Mouse (Mus musculus) heart, postnatal 0 days (tissue): ENCODE measurements at regions not wholly inside any gene's neighbourhood (a gene's known extent, or its start where the extent isn't known, plus 50 kb on each side); places are given as distances from the start of the nearest gene placed in this dataset.

ENCODE experiments used
- ATAC-seq: fragments of 200-750 bp; cut with Nextera tagmentation; 2 replicates; pipeline ENCODE4 v1.8.0; 2017; ENCODE audit warnings: low read depth, moderate number of reproducible peaks, moderate library complexity; ENCODE audit not compliant: insufficient read depth
- DNase-seq: peaks from one replicate; pipeline ENCODE4 v3.0.0-alpha.2; 2016; ENCODE audit warnings: low spot score
- H3K27ac ChIP-seq: fragments of 300-500 bp; sonication (generic); 2 replicates; pipeline ENCODE4 v1.5.1; 2014; ENCODE audit warnings: low read depth, mild to moderate bottlenecking
- H3K27me3 ChIP-seq: fragments of 300-500 bp; sonication (generic); 2 replicates; pipeline ENCODE4 v1.6.1; 2014; ENCODE audit warnings: low read length, mixed read lengths; ENCODE audit not compliant: control insufficient read depth, insufficient read depth
- H3K36me3 ChIP-seq: fragments of 300-500 bp; sonication (generic); replicated peaks from 2 replicates; pipeline ENCODE4 v1.6.1; 2014; ENCODE audit warnings: low read length, mixed read lengths; ENCODE audit not compliant: control insufficient read depth, insufficient read depth
- H3K4me1 ChIP-seq: fragments of 300-500 bp; sonication (generic); 2 replicates; pipeline ENCODE4 v1.6.1; 2014; ENCODE audit warnings: antibody characterized with exemption; ENCODE audit not compliant: control insufficient read depth, insufficient read depth
- H3K4me2 ChIP-seq: fragments of 300-500 bp; sonication (generic); 2 replicates; pipeline ENCODE4 v1.6.1; 2014; ENCODE audit warnings: low read depth, mild to moderate bottlenecking, low read length, moderate library complexity
- H3K4me3 ChIP-seq: fragments of 300-500 bp; sonication (generic); 2 replicates; pipeline ENCODE4 v1.5.1; 2014; ENCODE audit warnings: low read depth, low read length
- H3K9ac ChIP-seq: fragments of 300-500 bp; sonication (generic); replicated peaks from 2 replicates; pipeline ENCODE4 v1.6.1; 2014; ENCODE audit warnings: low read depth, low read length, mixed read lengths
- H3K9me3 ChIP-seq: fragments of 300-500 bp; sonication (generic); replicated peaks from 2 replicates; pipeline ENCODE4 v1.6.1; 2016; ENCODE audit warnings: low read length; ENCODE audit not compliant: control insufficient read depth
- CTCF ChIP-seq: IDR thresholded peaks from 2 replicates; pipeline ENCODE4 v1.5.1; 2016; ENCODE audit warnings: antibody characterized with exemption, control low read depth, low read depth
- EP300 ChIP-seq: IDR thresholded peaks from 2 replicates; pipeline ENCODE4 v1.6.1; 2016; ENCODE audit warnings: antibody characterized with exemption, low read depth
- WGBS: fragments of 180-500 bp; shearing (Covaris S2); extraction: QIAGEN DNeasy Blood & Tissue Kit; methylation state at CpG from one replicate; pipeline ENCODE4 v1.1.7; 2014; 5-methylcytosine and 5-hydroxymethylcytosine counted together

- TF ChIP-seq CTCF (no peak), EP300 (no peak)
- no peak overlapping the region for H3K9ac ChIP-seq
- H3K27me3 ChIP-seq: no peaks in the 10 kb centered on the region
- no peak for DNase-seq
- 74% methylated on average over 6 of the region's 6 CpGs for WGBS
- H3K4me1 ChIP-seq: no peaks in the 10 kb centered on the region
- no peak overlapping the region for H3K4me3 ChIP-seq
- no peak for ATAC-seq
- H3K36me3 ChIP-seq: no peaks in the 10 kb centered on the region
- H3K4me2 ChIP-seq: no peak overlapping the region
- no peak overlapping the region for H3K27ac ChIP-seq
- H3K9me3 ChIP-seq: no peaks in the 10 kb centered on the region
Observed at GRCm38 (mm10) chr6:140187106-140187505, 145.8 kb upstream of the Plcz1 start.

GRCm38 (mm10) chr6:140179999-140180398 is 138.7 kb upstream of the Plcz1 start:
- Histone ChIP-seq H3K4me2 (no peak overlapping the region), H3K9ac (no peak overlapping the region), H3K36me3 (no peaks in the 10 kb centered on the region), H3K27me3 (no peaks in the 10 kb centered on the region), H3K4me1 (no peaks in the 10 kb centered on the region), H3K4me3 (no peak overlapping the region), H3K27ac (no peak overlapping the region), H3K9me3 (no peaks in the 10 kb centered on the region)
- ATAC-seq: no peak
- no peak for DNase-seq
- WGBS: 70% methylated on average over 4 of the region's 4 CpGs
- TF ChIP-seq EP300 (no peak), CTCF (no peak)

DNA sequence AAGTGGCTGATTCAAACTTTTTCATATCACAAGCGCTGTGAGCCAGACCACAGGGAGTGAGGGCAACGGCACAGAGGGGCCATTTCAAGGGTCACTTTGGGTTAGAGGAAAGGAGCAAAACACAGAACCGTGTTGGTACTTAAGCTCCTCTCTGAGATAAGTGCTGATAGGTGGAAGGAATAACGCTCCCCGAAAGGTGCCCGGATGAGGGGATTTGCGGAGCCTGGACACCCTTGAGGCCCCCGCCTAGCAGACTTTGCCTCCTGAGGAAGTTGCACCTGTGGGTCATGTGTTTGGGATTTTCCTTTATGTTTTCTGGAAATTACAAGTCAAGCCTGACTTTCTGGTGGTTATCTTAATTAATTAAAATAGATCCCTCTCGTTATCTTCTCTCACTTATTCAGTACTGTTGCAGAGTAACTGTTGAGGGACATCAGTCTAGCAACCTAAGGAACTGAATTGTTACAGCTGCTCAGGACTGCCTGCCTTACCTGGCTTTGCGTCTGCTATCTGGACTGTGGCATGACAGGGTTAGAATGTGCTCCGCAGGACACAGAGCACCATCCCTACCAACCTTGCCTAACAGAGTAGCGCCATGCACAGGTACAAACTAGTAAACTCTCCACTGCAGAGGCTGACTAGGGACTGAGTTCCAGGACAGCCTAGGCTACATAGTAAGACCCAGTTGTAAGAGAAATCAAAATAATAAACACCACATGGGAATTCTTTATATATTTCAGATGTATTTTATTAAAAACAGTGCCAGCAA is 137.4 kb upstream of the Plcz1 start:
- H3K27me3 ChIP-seq: no peaks in the 10 kb centered on the region
- H3K4me3 ChIP-seq: no peak overlapping the region
- H3K36me3 ChIP-seq: no peaks in the 10 kb centered on the region
- no peak overlapping the region for H3K4me2 ChIP-seq
- H3K9me3 ChIP-seq: no peaks in the 10 kb centered on the region
- no peak overlapping the region for H3K9ac ChIP-seq
- ATAC-seq (no peak), DNase-seq (no peak)
- TF ChIP-seq EP300 (no peak), CTCF (no peak)
- no peaks in the 10 kb centered on the region for H3K4me1 ChIP-seq
- WGBS: 72% methylated on average over 12 of the region's 12 CpGs
- H3K27ac ChIP-seq: no peak overlapping the region

- Histone ChIP-seq H3K4me1 (no peaks in the 10 kb centered on the region), H3K4me2 (no peak overlapping the region), H3K27me3 (no peaks in the 10 kb centered on the region), H3K9ac (no peak overlapping the region), H3K36me3 (no peaks in the 10 kb centered on the region), H3K9me3 (no peaks in the 10 kb centered on the region), H3K27ac (no peak overlapping the region), H3K4me3 (no peak overlapping the region)
- ATAC-seq: no peak
- no peak for DNase-seq
- 72% methylated on average over 9 of the region's 9 CpGs for WGBS
- TF ChIP-seq EP300 (no peak), CTCF (no peak)
Observed at GRCm38 (mm10) chr6:140172716-140173115, 131.5 kb upstream of the Plcz1 start.

GRCm38 (mm10) chr6:140169836-140170235 is 128.6 kb upstream of the Plcz1 start:
- H3K4me2 ChIP-seq: no peak overlapping the region
- TF ChIP-seq EP300 (no peak), CTCF (no peak)
- H3K9me3 ChIP-seq: no peaks in the 10 kb centered on the region
- WGBS: 86% methylated on average over 3 of the region's 3 CpGs
- no peak overlapping the region for H3K4me3 ChIP-seq
- no peak overlapping the region for H3K9ac ChIP-seq
- no peaks in the 10 kb centered on the region for H3K27me3 ChIP-seq
- no peaks in the 10 kb centered on the region for H3K36me3 ChIP-seq
- ATAC-seq (no peak), DNase-seq (no peak)
- no peak overlapping the region for H3K27ac ChIP-seq
- H3K4me1 ChIP-seq: no peaks in the 10 kb centered on the region

GRCm38 (mm10) chr6:140167182-140167581 is 125.9 kb upstream of the Plcz1 start:
- Histone ChIP-seq H3K9ac (no peak overlapping the region), H3K36me3 (no peaks in the 10 kb centered on the region), H3K9me3 (no peaks in the 10 kb centered on the region), H3K4me1 (no peaks in the 10 kb centered on the region), H3K4me3 (no peak overlapping the region), H3K27ac (no peak overlapping the region), H3K27me3 (no peaks in the 10 kb centered on the region), H3K4me2 (no peak overlapping the region)
- no peak for TF ChIP-seq CTCF
- no peak for TF ChIP-seq EP300
- ATAC-seq: no peak
- DNase-seq: no peak
- WGBS: 78% methylated on average over 4 of the region's 4 CpGs
